Mouse (Mus musculus): ENCODE measurements at regions not wholly inside any gene's neighbourhood (a gene's known extent, or its start where the extent isn't known, plus 50 kb on each side); places are given as distances from the start of the nearest gene placed in this dataset.
"Not testable (repeated sequence)": the region's sequence is repeated elsewhere in the genome, so short reads cannot be mapped to it uniquely, and the experiment has no call there.

GRCm38 (mm10) chr6:95058017-95058416 is 59.0 kb upstream of the Kbtbd8 start:
- no peak for ATAC-seq (replicated peaks; ENCODE audit: low FRiP score, low read depth)

GRCm38 (mm10) chr6:95056222-95056621 is 60.8 kb upstream of the Kbtbd8 start:
- Histone ChIP-seq H3K9me3 (replicated peaks; ENCODE audit: low read length) (no peaks in the 10 kb centered on the region), H3K9ac (ENCODE audit: low read depth, low read length) (no peak overlapping the region), H3K27me3 (ENCODE audit: insufficient read depth, low read length) (no peaks in the 10 kb centered on the region), H3K4me1 (replicated peaks; ENCODE audit: insufficient read depth, low read length) (no peaks in the 10 kb centered on the region), H3K4me2 (ENCODE audit: low read length) (no peak overlapping the region), H3K36me3 (ENCODE audit: insufficient read depth, low read length) (no peaks in the 10 kb centered on the region), H3K27ac (no peak overlapping the region), H3K4me3 (replicated peaks; ENCODE audit: low read depth, low read length) (no peak overlapping the region)
- WGBS: 97% methylated on average over 2 of the region's 2 CpGs
- ATAC-seq (replicated peaks; ENCODE audit: low FRiP score, low read depth) (no peak), DNase-seq (ENCODE audit: low spot score) (no peak)
- no peak for TF ChIP-seq CTCF (IDR thresholded peaks at IDR 0.05; ENCODE audit: low read depth)

More at GRCm38 (mm10) chr6:95058017-95058416, 59.0 kb upstream of the Kbtbd8 start:
- peak; percentile 78 for DNase-seq (ENCODE audit: low spot score)
- Histone ChIP-seq H3K9me3 (replicated peaks; ENCODE audit: low read length) (no peaks in the 10 kb centered on the region), H3K4me2 (ENCODE audit: low read length) (no peak overlapping the region), H3K27ac (no peak overlapping the region), H3K9ac (ENCODE audit: low read depth, low read length) (no peak overlapping the region), H3K4me3 (replicated peaks; ENCODE audit: low read depth, low read length) (no peak overlapping the region), H3K4me1 (replicated peaks; ENCODE audit: insufficient read depth, low read length) (no peaks in the 10 kb centered on the region), H3K27me3 (ENCODE audit: insufficient read depth, low read length) (no peaks in the 10 kb centered on the region), H3K36me3 (ENCODE audit: insufficient read depth, low read length) (no peaks in the 10 kb centered on the region)
- peak; percentile 81 for TF ChIP-seq CTCF (IDR thresholded peaks at IDR 0.05; ENCODE audit: low read depth)
- WGBS: 47% methylated on average over 4 of the region's 4 CpGs

GRCm38 (mm10) chr6:95053717-95054382 is 63.2 kb upstream of the Kbtbd8 start:
- no peak overlapping the region for H3K4me2 ChIP-seq (ENCODE audit: low read length)

GRCm38 (mm10) chr6:95041351-95041750 is 75.7 kb upstream of the Kbtbd8 start:
- 23% methylated on average over 7 of the region's 10 CpGs for WGBS

More at GRCm38 (mm10) chr6:95053717-95054382, 63.2 kb upstream of the Kbtbd8 start:
- Histone ChIP-seq H3K9me3 (replicated peaks; ENCODE audit: low read length) (no peaks in the 10 kb centered on the region), H3K36me3 (ENCODE audit: insufficient read depth, low read length) (no peaks in the 10 kb centered on the region), H3K9ac (ENCODE audit: low read depth, low read length) (no peak overlapping the region), H3K4me1 (replicated peaks; ENCODE audit: insufficient read depth, low read length) (no peaks in the 10 kb centered on the region), H3K27me3 (ENCODE audit: insufficient read depth, low read length) (no peaks in the 10 kb centered on the region), H3K27ac (no peak overlapping the region), H3K4me3 (replicated peaks; ENCODE audit: low read depth, low read length) (no peak overlapping the region)
- no peak for ATAC-seq (replicated peaks; ENCODE audit: low FRiP score, low read depth)
- 14% methylated on average over 9 of the region's 9 CpGs for WGBS
- DNase-seq (ENCODE audit: low spot score): peak; percentile 19
- TF ChIP-seq CTCF (IDR thresholded peaks at IDR 0.05; ENCODE audit: low read depth): no peak

GRCm38 (mm10) chr6:95024239-95024638 is 92.8 kb upstream of the Kbtbd8 start:
- Histone ChIP-seq H3K4me3 (replicated peaks; ENCODE audit: low read depth, low read length) (no peak overlapping the region), H3K9ac (ENCODE audit: low read depth, low read length) (no peak overlapping the region), H3K27me3 (ENCODE audit: insufficient read depth, low read length) (no peaks in the 10 kb centered on the region), H3K9me3 (replicated peaks; ENCODE audit: low read length) (no peaks in the 10 kb centered on the region), H3K4me2 (ENCODE audit: low read length) (no peak overlapping the region), H3K27ac (no peak overlapping the region), H3K4me1 (replicated peaks; ENCODE audit: insufficient read depth, low read length) (no peaks in the 10 kb centered on the region), H3K36me3 (ENCODE audit: insufficient read depth, low read length) (no peaks in the 10 kb centered on the region)
- 12% methylated on average over 4 of the region's 4 CpGs for WGBS
- ATAC-seq (replicated peaks; ENCODE audit: low FRiP score, low read depth) (no peak), DNase-seq (ENCODE audit: low spot score) (peak; percentile 18)
- TF ChIP-seq CTCF (IDR thresholded peaks at IDR 0.05; ENCODE audit: low read depth): no peak

More at GRCm38 (mm10) chr6:95041351-95041750, 75.7 kb upstream of the Kbtbd8 start:
- not testable (repeated sequence) for H3K4me3 ChIP-seq (replicated peaks; ENCODE audit: low read depth, low read length); H3K27ac ChIP-seq; ATAC-seq (replicated peaks; ENCODE audit: low FRiP score, low read depth); DNase-seq (ENCODE audit: low spot score); H3K9me3 ChIP-seq (replicated peaks; ENCODE audit: low read length); H3K4me2 ChIP-seq (ENCODE audit: low read length); H3K27me3 ChIP-seq (ENCODE audit: insufficient read depth, low read length); H3K4me1 ChIP-seq (replicated peaks; ENCODE audit: insufficient read depth, low read length); H3K36me3 ChIP-seq (ENCODE audit: insufficient read depth, low read length); H3K9ac ChIP-seq (ENCODE audit: low read depth, low read length)

GRCm38 (mm10) chr6:95021724-95022123 is 95.3 kb upstream of the Kbtbd8 start:
- DNase-seq (ENCODE audit: low spot score) (no peak), ATAC-seq (replicated peaks; ENCODE audit: low FRiP score, low read depth) (no peak)
- Histone ChIP-seq H3K27ac (no peak overlapping the region), H3K9me3 (replicated peaks; ENCODE audit: low read length) (no peaks in the 10 kb centered on the region), H3K9ac (ENCODE audit: low read depth, low read length) (no peak overlapping the region), H3K27me3 (ENCODE audit: insufficient read depth, low read length) (no peaks in the 10 kb centered on the region), H3K36me3 (ENCODE audit: insufficient read depth, low read length) (no peaks in the 10 kb centered on the region), H3K4me3 (replicated peaks; ENCODE audit: low read depth, low read length) (no peak overlapping the region), H3K4me1 (replicated peaks; ENCODE audit: insufficient read depth, low read length) (no peaks in the 10 kb centered on the region), H3K4me2 (ENCODE audit: low read length) (no peak overlapping the region)
- 32% methylated on average over 7 of the region's 7 CpGs for WGBS
- TF ChIP-seq CTCF (IDR thresholded peaks at IDR 0.05; ENCODE audit: low read depth): no peak

GRCm38 (mm10) chr6:95017911-95018310 is 99.1 kb upstream of the Kbtbd8 start:
- Histone ChIP-seq H3K27ac (no peak overlapping the region), H3K9ac (ENCODE audit: low read depth, low read length) (no peak overlapping the region), H3K4me2 (ENCODE audit: low read length) (no peak overlapping the region), H3K4me1 (replicated peaks; ENCODE audit: insufficient read depth, low read length) (no peaks in the 10 kb centered on the region), H3K27me3 (ENCODE audit: insufficient read depth, low read length) (no peaks in the 10 kb centered on the region), H3K9me3 (replicated peaks; ENCODE audit: low read length) (no peaks in the 10 kb centered on the region), H3K36me3 (ENCODE audit: insufficient read depth, low read length) (no peaks in the 10 kb centered on the region), H3K4me3 (replicated peaks; ENCODE audit: low read depth, low read length) (no peak overlapping the region)
- DNase-seq (ENCODE audit: low spot score) (no peak), ATAC-seq (replicated peaks; ENCODE audit: low FRiP score, low read depth) (no peak)
- TF ChIP-seq CTCF (IDR thresholded peaks at IDR 0.05; ENCODE audit: low read depth): no peak
- WGBS: 52% methylated on average over 4 of the region's 4 CpGs
